Mouse (Mus musculus) adrenal gland, adult 10 weeks (tissue): ENCODE results near the gene Gm11361. TPM values are rescaled to one million over a fixed set of nuclear protein-coding genes. Genes with fewer than 3 reads are reported as not detected.

ENCODE experiments used
- polyA plus RNA-seq: library from polyadenylated mRNA; stranded (reverse); fragments of 350-450 nt; fragmentation: Illumina TruSeq; extraction: RNeasy Lipid Tissue Mini Kit (QIAGEN cat#74804); gene quantifications from one replicate; pipeline ENCODE4 v1.2.3, GENCODE M21; 2014; ENCODE audit warnings: low read depth, low replicate concordance

Gene Gm11361
- not detected for polyA plus RNA-seq

GRCm38 (mm10) chr13:28257228-28257627 lies at the start of gene Gm11361:
TSS of gene Gm11361 (plus strand) at chr13:28257528.

Other genes starting within 250 kb of the Gm11361 start
- not detected for gene Prl4a1, start 241.3 kb upstream of the Gm11361 start, polyA plus RNA-seq
- not detected for gene Prl5a1, start 115.0 kb upstream of the Gm11361 start, polyA plus RNA-seq